Mouse (Mus musculus) c-Kit-positive CD71-positive TER-119-positive erythroid progenitor cells, embryonic 14.5 days (primary cell): ENCODE measurements around the gene Car11.

Experiments
- DNase-seq: peaks from one replicate; pipeline ENCODE4 v3.0.0-alpha.2; 2013; ENCODE audit warnings: low spot score

Car11 gene

DNA sequence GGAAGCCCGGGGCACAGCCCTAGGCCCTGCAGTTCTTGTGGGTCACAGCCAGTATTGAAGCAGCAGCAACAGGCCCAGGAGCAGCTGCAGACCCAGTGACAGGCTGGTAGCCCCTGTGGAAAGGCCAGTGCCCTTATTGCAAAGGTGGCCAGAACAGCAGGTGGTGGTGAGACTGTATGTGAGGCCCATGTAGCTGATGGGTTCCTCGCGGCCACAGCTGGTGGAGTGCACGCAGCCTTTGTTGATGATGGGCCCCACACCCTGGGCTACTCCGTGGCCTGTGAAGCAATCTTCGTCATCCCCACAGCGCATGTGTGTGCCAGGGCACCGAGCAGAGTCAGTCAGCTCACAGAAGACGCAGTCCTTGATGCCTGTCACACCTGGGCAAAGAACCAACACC is 25.5 kb downstream of the Car11 start:
- DNase-seq, result no peak

DNA sequence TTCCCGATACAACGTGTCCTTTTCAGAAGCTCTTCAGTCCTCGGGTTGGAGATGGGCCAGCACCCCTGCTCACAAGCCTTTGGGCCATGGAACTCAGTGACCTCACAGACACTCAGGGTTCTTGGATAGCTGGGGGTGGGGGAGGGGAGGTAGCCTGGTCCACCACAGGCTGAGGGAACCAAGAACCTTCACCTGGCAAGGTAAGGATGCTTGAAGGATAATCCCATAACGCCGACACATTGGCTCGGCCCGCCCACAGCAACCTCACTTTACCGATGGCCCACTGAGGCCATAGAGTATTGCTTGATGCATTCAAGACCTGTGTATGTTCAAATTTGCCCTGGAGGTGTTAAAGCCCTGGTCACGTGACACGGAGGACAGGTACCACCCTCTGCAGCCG is 26.1 kb downstream of the Car11 start, which contains the start of gene Spaca4:
Gene Spaca4 (minus strand): TSS at position 101 of the 400 bp plus-strand sequence.
- DNase-seq, result no peak

DNA sequence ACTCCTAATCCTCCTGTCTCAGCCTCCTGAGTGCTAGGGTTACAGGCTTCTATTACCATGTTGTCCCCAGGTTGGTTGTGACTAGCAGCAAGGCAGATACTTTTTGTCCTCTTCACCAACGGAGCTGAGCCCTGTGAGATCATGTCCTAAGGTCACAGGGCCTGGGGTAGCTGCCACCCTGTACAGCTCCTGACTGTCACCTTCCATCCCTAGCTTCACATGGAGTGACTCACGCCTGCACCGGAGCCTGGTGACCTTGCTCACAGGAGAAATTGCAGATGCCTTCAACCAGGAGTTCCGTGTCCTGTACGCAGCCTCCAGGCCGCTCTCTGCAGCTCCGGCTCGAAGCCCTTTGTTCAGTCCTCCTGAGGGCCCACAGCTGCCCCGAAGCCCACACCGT is 26.8 kb downstream of the Car11 start:
- DNase-seq, result no peak

DNA sequence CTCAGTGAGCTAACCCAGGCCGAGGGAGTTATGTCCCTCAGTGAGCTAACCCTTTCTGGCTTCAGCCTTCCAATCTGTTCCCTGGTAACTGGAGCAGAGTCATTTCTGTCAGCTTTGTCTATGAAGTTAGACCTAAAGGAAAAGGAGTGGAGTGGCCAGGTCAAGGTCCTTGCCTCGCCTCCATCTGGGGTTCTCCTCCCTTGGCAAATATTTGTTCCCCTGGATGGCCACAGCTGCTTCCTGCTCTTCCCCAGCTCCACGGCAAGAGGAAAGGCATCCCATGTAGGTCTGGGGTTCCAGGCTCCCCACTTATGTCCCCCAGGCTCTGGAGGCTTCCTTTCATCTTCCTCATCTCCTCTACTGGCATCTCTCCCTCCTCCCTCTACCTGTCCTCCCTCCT is 28.0 kb downstream of the Car11 start:
- no peak for DNase-seq

DNA sequence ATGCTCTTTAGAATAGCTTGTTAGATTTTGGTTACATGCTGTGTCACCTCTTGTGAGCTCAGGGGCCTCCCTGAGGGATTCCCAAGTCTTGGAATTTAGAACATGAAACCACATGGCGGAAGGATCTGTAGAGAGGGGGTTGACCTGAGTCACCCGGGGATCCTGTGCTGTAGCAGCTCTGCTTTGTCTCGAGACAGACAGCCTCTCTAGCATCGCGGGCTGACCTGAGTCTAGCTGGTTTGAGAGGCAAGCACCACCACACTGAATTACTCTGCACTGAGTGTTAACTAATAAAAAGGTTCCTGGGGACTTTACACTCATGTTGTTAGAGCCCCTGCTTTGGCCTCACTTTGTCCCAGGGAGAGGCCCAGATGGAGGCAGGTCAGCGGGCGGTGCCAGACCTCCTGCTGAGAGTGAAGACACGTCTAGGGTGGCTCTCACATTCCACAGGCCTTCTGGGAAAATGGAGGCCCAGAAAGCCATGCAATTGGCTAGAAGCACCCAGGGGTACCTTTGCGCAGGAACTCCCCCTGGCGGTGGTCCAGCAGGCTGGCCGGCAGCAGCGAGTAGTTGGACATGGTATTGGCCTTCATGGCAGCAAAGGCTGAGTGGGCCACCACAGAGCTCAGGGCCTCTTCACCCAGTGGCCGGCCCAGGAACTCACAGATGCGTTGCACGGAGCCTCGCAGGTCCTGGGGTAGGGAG is 31.2 kb downstream of the Car11 start:
- DNase-seq, result no peak

DNA sequence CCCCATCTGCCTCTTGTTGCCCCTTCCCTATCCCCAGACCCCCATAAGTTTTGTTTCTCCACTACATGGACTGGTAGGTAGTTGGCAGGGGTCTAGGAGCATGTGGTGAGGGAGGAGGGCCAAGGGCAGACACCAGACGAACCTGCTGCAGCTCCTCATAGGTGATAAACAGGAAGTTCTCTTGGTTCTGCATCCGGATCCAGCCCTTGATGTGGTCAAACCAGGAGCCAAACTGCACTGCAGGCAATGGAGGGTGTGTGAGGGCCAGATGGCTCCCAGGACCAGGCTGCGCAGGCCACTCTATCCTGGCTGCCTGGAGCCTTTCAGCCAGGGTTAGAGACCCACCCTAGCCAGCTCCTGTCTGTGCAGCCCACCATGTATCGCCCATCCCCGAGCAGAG is 33.8 kb downstream of the Car11 start:
- DNase-seq, result no peak

DNA sequence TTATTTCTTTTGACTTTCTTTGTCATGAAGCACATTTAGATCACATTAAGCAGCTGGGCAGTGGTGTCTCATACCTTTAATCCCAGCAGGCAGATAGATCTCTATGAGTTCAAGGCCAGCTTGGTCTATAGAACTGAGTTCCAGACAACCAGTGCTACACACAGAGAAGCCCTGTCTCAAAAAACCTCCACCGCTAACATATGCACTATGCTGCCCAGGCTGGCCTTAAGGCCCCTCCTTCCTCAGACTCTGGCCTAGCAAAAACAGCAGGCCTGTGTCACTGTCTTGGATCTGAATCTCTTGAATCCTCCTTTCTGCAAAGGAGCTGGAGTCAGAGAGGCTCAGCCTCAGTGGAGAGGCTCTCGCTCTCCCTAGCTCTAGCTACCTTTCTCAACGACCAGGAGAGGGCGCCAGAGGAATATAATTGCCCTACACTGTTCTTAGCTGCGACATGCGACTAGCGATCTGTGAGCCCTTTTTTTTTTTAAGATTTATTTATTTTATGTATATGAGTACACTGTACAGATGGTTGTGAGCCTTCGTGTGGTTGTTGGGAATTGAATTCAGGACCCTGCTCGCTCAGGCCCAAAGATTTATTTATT is 39.6 kb downstream of the Car11 start:
- peak; percentile 81 for DNase-seq

DNA sequence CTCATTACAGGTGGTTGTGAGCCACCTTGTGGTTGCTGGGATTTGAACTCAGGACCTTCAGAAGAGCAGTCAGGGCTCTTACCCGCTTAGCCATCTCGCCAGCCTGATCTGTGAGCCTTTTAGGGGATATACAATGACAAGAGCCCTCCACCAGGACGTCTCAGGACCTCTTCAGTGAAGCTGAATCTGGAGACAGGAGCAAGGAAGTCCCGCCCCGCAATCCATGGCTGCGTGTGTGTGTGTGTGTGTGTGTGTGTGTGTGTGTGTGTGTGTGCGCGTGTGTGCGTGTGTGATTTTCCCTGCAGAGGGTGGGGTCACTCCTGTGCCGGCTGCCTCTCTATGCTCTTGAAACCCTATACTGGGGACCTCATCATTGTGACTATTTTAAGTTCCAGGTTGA is 40.2 kb downstream of the Car11 start:
- no peak for DNase-seq

DNA sequence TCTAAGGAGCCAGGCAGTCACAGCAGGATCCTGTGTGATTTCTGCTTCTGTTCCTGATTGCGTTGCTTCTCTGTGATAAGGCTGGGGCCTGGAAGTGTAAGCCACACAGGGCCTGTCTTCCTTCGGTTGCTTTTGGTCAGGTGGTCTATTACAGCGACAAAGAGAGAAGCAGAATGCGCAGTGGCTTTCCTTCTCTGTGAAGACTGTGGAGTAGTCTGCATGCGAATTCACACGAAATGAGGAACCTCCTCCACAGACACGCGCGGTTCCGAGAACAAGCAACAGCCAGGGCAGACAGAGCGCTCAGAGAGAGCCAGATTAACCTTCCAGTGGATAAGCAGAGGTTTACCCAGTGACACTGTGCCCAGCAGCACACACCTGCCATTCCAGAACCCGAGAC is 41.7 kb downstream of the Car11 start:
- DNase-seq, result no peak

DNA sequence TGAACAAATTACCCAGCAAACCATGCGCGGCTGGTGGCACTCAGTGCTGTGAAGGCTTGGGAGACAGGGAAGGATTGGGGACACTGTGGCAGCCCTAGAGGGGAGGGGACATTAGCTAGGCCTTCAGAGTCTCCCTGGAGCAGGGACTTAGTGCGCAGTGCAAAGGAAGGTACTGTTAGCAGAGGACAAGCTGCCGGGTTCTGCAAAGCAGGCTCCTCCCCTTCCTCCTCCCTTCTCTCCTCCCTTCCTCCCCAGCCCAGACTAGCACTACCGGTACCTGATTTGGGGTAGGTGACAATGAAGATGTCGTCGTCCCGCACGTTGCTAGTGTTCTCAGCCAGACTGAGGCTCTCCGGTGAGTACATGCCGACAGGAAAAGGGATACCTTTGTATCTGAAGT is 42.1 kb downstream of the Car11 start:
- no peak for DNase-seq

DNA sequence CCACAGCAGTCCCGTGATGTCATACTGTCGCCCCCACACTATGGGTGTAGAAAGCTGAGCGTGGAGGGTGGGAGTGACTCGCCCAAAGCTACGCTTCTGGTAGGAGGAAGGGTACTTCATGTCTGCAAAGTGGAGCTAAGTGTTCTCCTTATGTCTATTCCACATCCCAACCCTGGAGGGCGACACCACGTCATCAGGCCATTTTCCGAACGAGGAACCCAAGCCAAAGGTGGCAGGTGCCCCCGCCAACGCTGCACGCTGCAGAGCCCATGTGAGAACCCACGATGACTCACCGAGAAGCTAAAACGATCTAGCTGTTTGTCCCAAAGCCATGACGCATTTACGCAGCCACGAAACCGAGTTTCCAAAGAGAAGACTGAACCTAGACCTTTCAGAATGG is 42.7 kb downstream of the Car11 start:
- DNase-seq, result no peak

DNA sequence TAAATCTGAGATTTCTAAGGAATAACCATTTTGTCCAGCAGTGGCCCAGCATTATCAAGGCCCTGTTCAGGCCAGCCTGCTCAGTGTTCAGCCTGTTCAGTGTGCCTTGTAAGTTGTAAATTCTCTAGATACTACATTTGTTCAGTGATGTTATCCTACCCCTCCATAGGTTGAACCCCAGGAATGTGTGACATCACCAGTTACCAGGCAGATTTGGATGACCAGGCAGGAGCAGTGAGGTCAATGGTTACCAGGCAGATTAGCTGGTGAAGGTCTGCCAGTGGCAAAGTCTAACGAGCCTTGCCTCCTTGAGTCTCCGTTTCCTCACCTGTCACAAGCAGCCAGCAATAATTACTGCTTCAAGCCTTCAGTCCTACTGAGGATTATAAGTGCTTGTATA is 44.7 kb downstream of the Car11 start:
- DNase-seq, result no peak

DNA sequence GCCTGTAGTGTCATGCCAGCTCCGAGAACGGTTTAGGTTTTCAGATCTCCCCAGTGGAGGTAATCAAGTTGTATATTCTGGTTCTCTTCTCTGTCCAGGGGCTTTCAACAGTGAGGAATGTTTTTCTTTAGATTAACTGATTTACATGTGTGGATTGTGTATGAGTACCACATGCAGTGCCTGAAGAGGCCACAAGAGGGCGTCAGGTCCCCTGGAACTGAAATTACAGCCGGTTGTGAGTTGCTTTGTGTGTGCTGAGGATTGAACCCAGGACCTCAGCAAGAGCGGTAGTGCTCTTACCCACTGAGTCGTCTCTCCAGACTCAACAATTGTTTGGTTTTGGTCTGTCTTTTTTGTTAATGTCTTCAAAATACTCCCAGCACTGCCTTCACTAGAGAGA is 46.9 kb downstream of the Car11 start:
- no peak for DNase-seq

DNA sequence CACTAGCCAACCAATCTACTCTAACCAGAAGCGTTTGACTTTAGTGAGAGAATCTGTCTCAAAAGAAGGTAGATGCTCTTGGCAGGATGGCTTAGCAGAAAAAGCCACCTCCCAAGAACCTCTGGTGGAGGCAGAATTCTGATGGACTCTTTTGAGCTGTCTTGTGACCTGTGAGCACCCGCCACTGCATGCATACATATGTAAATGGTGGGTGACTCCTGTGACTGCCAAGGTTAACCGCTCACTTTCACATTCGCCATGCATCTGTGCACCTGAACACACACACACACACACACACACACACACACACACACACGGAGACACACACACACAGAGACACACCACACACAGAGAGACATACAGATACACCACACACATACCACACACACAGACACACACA is 47.8 kb downstream of the Car11 start:
- no peak for DNase-seq

DNA sequence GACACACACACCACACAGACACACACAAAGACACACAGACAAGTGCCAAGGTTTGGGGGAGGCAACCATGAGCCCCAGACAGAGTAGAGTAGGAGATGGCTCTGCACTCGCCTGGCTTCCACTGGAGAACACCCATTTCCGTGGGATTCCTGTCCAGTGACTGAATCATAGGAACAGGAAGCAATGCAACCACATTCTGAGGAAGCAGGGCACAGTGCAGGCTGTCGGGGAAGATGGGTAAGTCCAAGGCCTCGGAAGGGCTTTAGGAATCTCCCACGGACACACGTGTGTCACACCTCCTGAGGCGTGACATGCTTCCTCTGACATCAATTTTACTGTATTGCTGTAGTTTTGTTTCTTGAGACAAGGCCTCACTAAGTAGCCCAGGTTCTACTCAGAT is 48.5 kb downstream of the Car11 start:
- no peak for DNase-seq

DNA sequence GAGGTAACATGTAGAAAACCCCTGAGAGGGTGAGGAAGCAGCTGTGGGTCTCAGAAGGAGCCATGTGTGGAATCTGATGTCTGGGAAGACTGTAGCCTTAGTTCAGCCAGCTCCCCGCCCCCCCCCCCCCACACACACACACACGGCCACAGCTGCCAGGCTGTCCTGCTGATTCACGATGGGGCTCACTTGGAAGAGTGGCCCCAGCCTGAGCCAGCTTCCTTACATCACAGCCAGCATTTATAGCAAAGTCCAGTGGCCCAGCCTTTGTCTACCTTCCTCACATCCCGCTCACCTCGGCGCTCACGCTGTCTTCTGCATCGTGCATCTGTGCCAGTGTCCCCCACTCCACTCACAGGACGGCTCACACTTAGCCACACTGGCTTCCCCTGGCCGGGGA is 49.8 kb downstream of the Car11 start:
- no peak for DNase-seq

DNA sequence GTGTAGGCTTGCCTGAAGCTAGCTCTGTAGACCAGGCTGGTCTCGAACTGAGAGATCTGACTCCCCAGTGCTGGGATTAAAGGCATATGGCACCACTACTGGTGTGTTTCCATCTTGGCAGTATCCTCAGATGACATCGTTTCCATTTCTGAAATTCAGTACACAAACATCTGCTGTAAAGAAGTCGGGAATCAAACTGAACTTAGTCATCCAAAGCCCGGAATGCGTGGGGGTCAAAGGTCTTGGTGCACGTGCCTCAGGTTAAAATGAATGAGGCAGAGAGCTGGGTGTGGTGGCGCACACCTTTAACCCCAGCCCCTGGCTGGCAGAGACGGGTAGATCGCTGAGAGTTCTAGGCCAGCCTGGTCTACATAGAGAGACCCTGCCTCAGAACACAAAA is 50.5 kb downstream of the Car11 start:
- DNase-seq, result no peak
